Comparison of ENCODE assay signal across 8 mouse cellular contexts in genomic region chr10:39612989-39613831, GRCm38 (mm10). TPM values are rescaled to one million over a fixed set of nuclear protein-coding genes. Genes with fewer than 3 reads are reported as not detected.
DNase-seq lines count a peak whose midpoint lies in the region; ATAC-seq and TF ChIP-seq lines count a peak whose summit lies in the region.

No protein-coding gene starts in this region.

- peak overlapping the region; percentile 47 for H3K27ac ChIP-seq in MEL (ENCODE audit: control insufficient read depth, low read depth, low read length)
- H3K27ac ChIP-seq in forebrain, embryonic 15.5 days (replicated peaks): no peak overlapping the region
- peak overlapping the region; percentile 24; the same call in 1 of the 2 replicates for H3K27ac ChIP-seq in hindbrain, embryonic 11.5 days (ENCODE audit: low read depth, low read length)
- peak overlapping the region; percentile 94 for H3K27ac ChIP-seq in limb, embryonic 15.5 days
- no peak overlapping the region for H3K27ac ChIP-seq in midbrain, embryonic 16.5 days (ENCODE audit: low read length)
- peak overlapping the region; percentile 96 for H3K27ac ChIP-seq in stomach, embryonic 15.5 days

- no peak for TF ChIP-seq POLR2A in MEL (IDR thresholded peaks at IDR 0.05; ENCODE audit: control insufficient read depth in 1 of 2, insufficient read depth in 1 of 2, low read depth in 1 of 2, low read length in 2 of 2, poor library complexity in 1 of 2)

- no peaks in the 10 kb centered on the region for H3K36me3 ChIP-seq in MEL (ENCODE audit: control insufficient read depth in 1 of 2, insufficient read depth in 2 of 2, low read length in 2 of 2)
- no peaks in the 10 kb centered on the region for H3K36me3 ChIP-seq in forebrain, embryonic 15.5 days
- no peaks in the 10 kb centered on the region for H3K36me3 ChIP-seq in hindbrain, embryonic 11.5 days (ENCODE audit: control insufficient read depth, insufficient read depth, low read length)
- 0 out of 2 replicates have a peak, but pooled peaks cover 2% of the 10 kb centered on the region for H3K36me3 ChIP-seq in limb, embryonic 15.5 days
- no peaks in the 10 kb centered on the region for H3K36me3 ChIP-seq in midbrain, embryonic 16.5 days (ENCODE audit: control insufficient read depth, insufficient read depth, low read length)
- peaks cover 3% of the 10 kb centered on the region; the same call in 1 of the 2 replicates for H3K36me3 ChIP-seq in stomach, embryonic 15.5 days

- no peak for TF ChIP-seq EP300 in MEL (IDR thresholded peaks at IDR 0.05; ENCODE audit: low read depth in 1 of 2, low read length in 2 of 2)

- H3K4me1 ChIP-seq in MEL (ENCODE audit: control insufficient read depth in 1 of 2, insufficient read depth in 2 of 2, low read length in 2 of 2): no peaks in the 10 kb centered on the region
- peaks cover 22% of the 10 kb centered on the region for H3K4me1 ChIP-seq in forebrain, embryonic 15.5 days
- peaks cover 2% of the 10 kb centered on the region; the same call in 1 of the 2 replicates for H3K4me1 ChIP-seq in hindbrain, embryonic 11.5 days (replicated peaks; ENCODE audit: control insufficient read depth, insufficient read depth, low read length)
- peaks cover 47% of the 10 kb centered on the region for H3K4me1 ChIP-seq in limb, embryonic 15.5 days
- H3K4me1 ChIP-seq in midbrain, embryonic 16.5 days (ENCODE audit: control insufficient read depth, insufficient read depth, low read length): peaks cover 13% of the 10 kb centered on the region
- H3K4me1 ChIP-seq in stomach, embryonic 15.5 days: peaks cover 28% of the 10 kb centered on the region

- no peaks in the 10 kb centered on the region for H3K9me3 ChIP-seq in MEL (replicated peaks; ENCODE audit: insufficient read depth, low read length)
- no peaks in the 10 kb centered on the region for H3K9me3 ChIP-seq in forebrain, embryonic 15.5 days
- no peaks in the 10 kb centered on the region for H3K9me3 ChIP-seq in hindbrain, embryonic 11.5 days (ENCODE audit: control insufficient read depth, low read length)
- no peaks in the 10 kb centered on the region for H3K9me3 ChIP-seq in limb, embryonic 15.5 days
- no peaks in the 10 kb centered on the region for H3K9me3 ChIP-seq in midbrain, embryonic 16.5 days (replicated peaks; ENCODE audit: control insufficient read depth, low read length, poor library complexity, severe bottlenecking)
- H3K9me3 ChIP-seq in stomach, embryonic 15.5 days: no peaks in the 10 kb centered on the region

- DNase-seq in MEL (ENCODE audit: low read depth, low spot score): peak; percentile 66
- DNase-seq in cerebellum, adult 11-12 months: peak; percentile 88
- DNase-seq in hindbrain, embryonic 11.5 days (ENCODE audit: low spot score): peak; percentile 43
- no peak for DNase-seq in frontal cortex, adult 2 months (ENCODE audit: extremely low spot score in 1 of 2, low spot score in 1 of 2)

- H3K9ac ChIP-seq in MEL (ENCODE audit: control insufficient read depth, low read depth, low read length, poor library complexity, severe bottlenecking): peak overlapping the region; percentile 60
- no peak overlapping the region for H3K9ac ChIP-seq in forebrain, embryonic 15.5 days (replicated peaks)
- H3K9ac ChIP-seq in hindbrain, embryonic 11.5 days (ENCODE audit: low read depth, low read length): peak overlapping the region; percentile 33
- peak overlapping the region; percentile 17; the same call in 1 of the 2 replicates for H3K9ac ChIP-seq in limb, embryonic 15.5 days
- no peak overlapping the region for H3K9ac ChIP-seq in midbrain, embryonic 16.5 days (ENCODE audit: low read depth, low read length)
- peak overlapping the region; percentile 16 for H3K9ac ChIP-seq in stomach, embryonic 15.5 days

- 0 out of 2 replicates have a peak, but pooled peaks have one; percentile 30 for ATAC-seq in forebrain, embryonic 15.5 days (replicated peaks)
- peak; percentile 44; the same call in 1 of the 2 replicates for ATAC-seq in hindbrain, embryonic 11.5 days (ENCODE audit: low FRiP score)
- peak; percentile 66; the same call in 1 of the 2 replicates for ATAC-seq in limb, embryonic 15.5 days (ENCODE audit: insufficient number of reproducible peaks, low FRiP score, low TSS enrichment, low read depth)
- peak; percentile 47 for ATAC-seq in midbrain, embryonic 16.5 days
- ATAC-seq in stomach, embryonic 15.5 days (ENCODE audit: insufficient read depth, low FRiP score, low read depth): peak; percentile 79

- H3K27me3 ChIP-seq in MEL (ENCODE audit: control insufficient read depth in 1 of 2, insufficient read depth in 2 of 2, low read length in 2 of 2): no peaks in the 10 kb centered on the region
- H3K27me3 ChIP-seq in forebrain, embryonic 15.5 days: no peaks in the 10 kb centered on the region
- H3K27me3 ChIP-seq in hindbrain, embryonic 11.5 days (ENCODE audit: control insufficient read depth, insufficient read depth, low read length): no peaks in the 10 kb centered on the region
- no peaks in the 10 kb centered on the region for H3K27me3 ChIP-seq in limb, embryonic 15.5 days
- H3K27me3 ChIP-seq in midbrain, embryonic 16.5 days (ENCODE audit: control insufficient read depth, insufficient read depth, low read depth, low read length): no peaks in the 10 kb centered on the region
- no peaks in the 10 kb centered on the region for H3K27me3 ChIP-seq in stomach, embryonic 15.5 days (replicated peaks)

- H3K79me2 ChIP-seq in MEL (ENCODE audit: control insufficient read depth, insufficient read depth, low read length, poor library complexity): no peaks in the 10 kb centered on the region

- WGBS in forebrain, embryonic 15.5 days: 12% methylated on average over 26 of the region's 26 CpGs
- WGBS in hindbrain, embryonic 11.5 days: 15% methylated on average over 26 of the region's 26 CpGs
- WGBS in limb, embryonic 15.5 days: 6% methylated on average over 26 of the region's 26 CpGs
- 16% methylated on average over 26 of the region's 26 CpGs for whole genome bisulfite sequencing in midbrain, embryonic 16.5 days
- 5% methylated on average over 26 of the region's 26 CpGs for WGBS in stomach, embryonic 15.5 days

- no peak for TF ChIP-seq CTCF in MEL (IDR thresholded peaks at IDR 0.05 in 2 of 3, conservative IDR thresholded peaks at IDR 0.05 in 1 of 3; ENCODE audit: control insufficient read depth in 1 of 3, insufficient read depth in 1 of 3, low read depth in 2 of 3, low read length in 3 of 3, poor library complexity in 1 of 3, severe bottlenecking in 1 of 3)

- no peak overlapping the region; the same call in 1 of the 2 replicates for H3K4me2 ChIP-seq in forebrain, embryonic 15.5 days (replicated peaks)
- peak overlapping the region; percentile 33 for H3K4me2 ChIP-seq in hindbrain, embryonic 11.5 days (replicated peaks; ENCODE audit: low read depth, low read length)
- peak overlapping the region; percentile 54 for H3K4me2 ChIP-seq in limb, embryonic 15.5 days
- peak overlapping the region; percentile 30 for H3K4me2 ChIP-seq in midbrain, embryonic 16.5 days (ENCODE audit: low read length)
- H3K4me2 ChIP-seq in stomach, embryonic 15.5 days: peak overlapping the region; percentile 49

- TF ChIP-seq RAD21 in MEL (IDR thresholded peaks at IDR 0.05; ENCODE audit: low read depth, low read length): no peak

- peak overlapping the region; percentile 74 to 82 for H3K4me3 ChIP-seq in MEL (ENCODE audit: control insufficient read depth in 1 of 2, insufficient read depth in 1 of 2, low read depth in 2 of 2, low read length in 2 of 2)
- no peak overlapping the region for H3K4me3 ChIP-seq in forebrain, embryonic 15.5 days
- H3K4me3 ChIP-seq in hindbrain, embryonic 11.5 days (ENCODE audit: low read depth, low read length): no peak overlapping the region
- H3K4me3 ChIP-seq in limb, embryonic 15.5 days: peak overlapping the region; percentile 41
- no peak overlapping the region for H3K4me3 ChIP-seq in midbrain, embryonic 16.5 days (ENCODE audit: low read depth, low read length)
- peak overlapping the region; percentile 44 for H3K4me3 ChIP-seq in stomach, embryonic 15.5 days (replicated peaks)

TF ChIP-seq in MEL, 35 proteins besides CTCF, POLR2A, EP300 and RAD21:
- no peak for TF ChIP-seq ETS1 (IDR thresholded peaks at IDR 0.05; ENCODE audit: low read depth, low read length)
- TF ChIP-seq GATA1 (IDR thresholded peaks at IDR 0.05; ENCODE audit: low read depth, low read length): 0 out of 2 replicates have a peak, but pooled peaks have one; percentile 9
- no peak for TF ChIP-seq NRF1 (IDR thresholded peaks at IDR 0.05; ENCODE audit: insufficient read depth, low read depth, low read length, poor library complexity, severe bottlenecking)
- no peak for TF ChIP-seq MEF2A (IDR thresholded peaks at IDR 0.05; ENCODE audit: extremely low read depth, insufficient replicate concordance, low read depth, low read length, poor library complexity, severe bottlenecking)
TF ChIP-seq in MEL: peak in this region for 1.

RNA-seq across cellular contexts. Expression of gene Traf3ip2, which starts 0.5 kb away (rescaled TPM):
- 0.85 and 1.3 TPM in 2 replicates for total RNA-seq in MEL (2012; rRNA removed)
- 1 to 10 TPM in 1 of 2 experiments, not detected in 1; 3.0 TPM for polyA plus RNA-seq in MEL (2012; ENCODE audit: insufficient read depth in 1 of 2, insufficient read length in 2 of 2, low read depth in 1 of 2, low replicate concordance in 2 of 2, missing spikeins in 1 of 2)
- 4.5 and 5.0 TPM in 2 replicates for polyA plus RNA-seq in forebrain, embryonic 15.5 days (2015; fragmentation: Nextera tagmentation; extraction: Ambion mirVana)
- polyA plus RNA-seq in hindbrain, embryonic 11.5 days (2014; fragmentation: Nextera tagmentation; extraction: Ambion mirVana): 5.6 and 7.2 TPM in 2 replicates
- polyA plus RNA-seq in limb, embryonic 15.5 days (2015; fragmentation: Nextera tagmentation; extraction: Ambion mirVana): 14.9 and 15.5 TPM in 2 replicates
- polyA plus RNA-seq in midbrain, embryonic 16.5 days (2015; fragmentation: Nextera tagmentation; extraction: Ambion mirVana): 5.2 and 6.7 TPM in 2 replicates
- 29.0 and 29.6 TPM in 2 replicates for polyA plus RNA-seq in stomach, embryonic 15.5 days (2015; fragmentation: Nextera tagmentation; extraction: Ambion mirVana)
- 1.7 and 2.8 TPM in 2 replicates for polyA plus RNA-seq in frontal cortex, adult 2 months (2012; rRNA removed)

Comparison
In these comparisons a context has a peak if more than half of its experiments do, and no peak if none do; other contexts are left out.
1. DNase-seq: peak in MEL (single experiment), cerebellum, adult 11-12 months (single experiment) and hindbrain, embryonic 11.5 days (single experiment); none in frontal cortex, adult 2 months (0 of 2).
2. H3K27ac ChIP-seq: peak in MEL (single experiment), hindbrain, embryonic 11.5 days (single experiment), limb, embryonic 15.5 days (single experiment) and stomach, embryonic 15.5 days (single experiment); none in forebrain, embryonic 15.5 days (single experiment) and midbrain, embryonic 16.5 days (single experiment).
3. H3K4me3 ChIP-seq: peak in MEL (2 of 2), limb, embryonic 15.5 days (single experiment) and stomach, embryonic 15.5 days (single experiment); none in forebrain, embryonic 15.5 days (single experiment), hindbrain, embryonic 11.5 days (single experiment) and midbrain, embryonic 16.5 days (single experiment).
4. H3K9ac ChIP-seq: peak in MEL (single experiment), hindbrain, embryonic 11.5 days (single experiment), limb, embryonic 15.5 days (single experiment) and stomach, embryonic 15.5 days (single experiment); none in forebrain, embryonic 15.5 days (single experiment) and midbrain, embryonic 16.5 days (single experiment).
5. Peak in every context shown above with its lines, with median percentiles within 50 percentile points of each other: ATAC-seq.